Comparison of ENCODE assay signal across 8 mouse cellular contexts in genomic region chr7:134378273-134378672, GRCm38 (mm10). TPM values are rescaled to one million over a fixed set of nuclear protein-coding genes. Genes with fewer than 3 reads are reported as not detected.
DNase-seq lines count a peak whose midpoint lies in the region; ATAC-seq and TF ChIP-seq lines count a peak whose summit lies in the region.

No protein-coding gene starts in this region.

- H3K4me3 ChIP-seq in neural tube, embryonic 15.5 days (replicated peaks), result no peak overlapping the region
- no peak overlapping the region for H3K4me3 ChIP-seq in bone marrow, adult 2 months (replicated peaks; ENCODE audit: control insufficient read depth, low read depth, low read length)
- no peak overlapping the region for H3K4me3 ChIP-seq in embryonic facial prominence, embryonic 14.5 days (ENCODE audit: low read depth, low read length)
- H3K4me3 ChIP-seq in kidney, embryonic 15.5 days (replicated peaks), result no peak overlapping the region
- H3K4me3 ChIP-seq in limb, embryonic 10.5 days, result no peak overlapping the region

- ATAC-seq in neural tube, embryonic 15.5 days (ENCODE audit: low FRiP score), result no peak
- ATAC-seq in embryonic facial prominence, embryonic 14.5 days (ENCODE audit: low read depth), result no peak
- peak; percentile 43; the same call in 1 of the 2 replicates for ATAC-seq in kidney, embryonic 15.5 days (replicated peaks; ENCODE audit: low FRiP score)

- no peaks in the 10 kb centered on the region for H3K27me3 ChIP-seq in neural tube, embryonic 15.5 days (replicated peaks)
- no peaks in the 10 kb centered on the region for H3K27me3 ChIP-seq in embryonic facial prominence, embryonic 14.5 days (replicated peaks; ENCODE audit: control insufficient read depth, insufficient read depth, low read length)
- no peaks in the 10 kb centered on the region for H3K27me3 ChIP-seq in kidney, embryonic 15.5 days
- H3K27me3 ChIP-seq in limb, embryonic 10.5 days (ENCODE audit: low read depth, poor library complexity, severe bottlenecking), result no peaks in the 10 kb centered on the region

- H3K4me1 ChIP-seq in neural tube, embryonic 15.5 days, result peaks cover 14% of the 10 kb centered on the region; the same call in 1 of the 2 replicates
- H3K4me1 ChIP-seq in bone marrow, adult 2 months (ENCODE audit: control insufficient read depth, insufficient read depth, low read length), result no peaks in the 10 kb centered on the region
- H3K4me1 ChIP-seq in embryonic facial prominence, embryonic 14.5 days (ENCODE audit: control insufficient read depth, insufficient read depth, low read length), result peaks cover 15% of the 10 kb centered on the region
- 0 out of 2 replicates have a peak, but pooled peaks cover 2% of the 10 kb centered on the region for H3K4me1 ChIP-seq in kidney, embryonic 15.5 days
- peaks cover 14% of the 10 kb centered on the region for H3K4me1 ChIP-seq in limb, embryonic 10.5 days

- no peaks in the 10 kb centered on the region for H3K9me3 ChIP-seq in neural tube, embryonic 15.5 days (replicated peaks)
- H3K9me3 ChIP-seq in embryonic facial prominence, embryonic 14.5 days (ENCODE audit: control insufficient read depth, low read length), result no peaks in the 10 kb centered on the region
- no peaks in the 10 kb centered on the region for H3K9me3 ChIP-seq in kidney, embryonic 15.5 days (replicated peaks)
- no peaks in the 10 kb centered on the region for H3K9me3 ChIP-seq in limb, embryonic 10.5 days (replicated peaks)

- no peak overlapping the region for H3K9ac ChIP-seq in neural tube, embryonic 15.5 days (replicated peaks)
- no peak overlapping the region for H3K9ac ChIP-seq in embryonic facial prominence, embryonic 14.5 days (ENCODE audit: low read depth, low read length)
- no peak overlapping the region for H3K9ac ChIP-seq in kidney, embryonic 15.5 days

- no peak overlapping the region for H3K4me2 ChIP-seq in neural tube, embryonic 15.5 days
- H3K4me2 ChIP-seq in embryonic facial prominence, embryonic 14.5 days (ENCODE audit: low read depth, low read length), result no peak overlapping the region
- H3K4me2 ChIP-seq in kidney, embryonic 15.5 days, result no peak overlapping the region

- 45% methylated on average over 4 of the region's 4 CpGs for WGBS in neural tube, embryonic 15.5 days
- 67% methylated on average over 4 of the region's 4 CpGs for WGBS in bone marrow, adult 2 months
- WGBS in embryonic facial prominence, embryonic 14.5 days, result 45% methylated on average over 4 of the region's 4 CpGs
- WGBS in kidney, embryonic 15.5 days, result 56% methylated on average over 4 of the region's 4 CpGs
- WGBS in limb, embryonic 10.5 days, result 57% methylated on average over 4 of the region's 4 CpGs

- TF ChIP-seq CTCF in bone marrow, adult 2 months (IDR thresholded peaks at IDR 0.05; ENCODE audit: control insufficient read depth, insufficient read depth, low read length), result peak; percentile 33; the same call in 1 of the 2 replicates

- no peak overlapping the region for H3K27ac ChIP-seq in neural tube, embryonic 15.5 days (replicated peaks)
- no peak overlapping the region for H3K27ac ChIP-seq in bone marrow, adult 2 months (ENCODE audit: control insufficient read depth, insufficient read depth, low read depth, low read length, poor library complexity)
- H3K27ac ChIP-seq in embryonic facial prominence, embryonic 14.5 days (replicated peaks; ENCODE audit: low read depth, low read length), result no peak overlapping the region
- H3K27ac ChIP-seq in kidney, embryonic 15.5 days, result no peak overlapping the region
- no peak overlapping the region for H3K27ac ChIP-seq in limb, embryonic 10.5 days

- H3K36me3 ChIP-seq in neural tube, embryonic 15.5 days, result no peaks in the 10 kb centered on the region
- no peaks in the 10 kb centered on the region for H3K36me3 ChIP-seq in embryonic facial prominence, embryonic 14.5 days (ENCODE audit: control insufficient read depth, insufficient read depth, low read length)
- H3K36me3 ChIP-seq in kidney, embryonic 15.5 days, result no peaks in the 10 kb centered on the region
- no peaks in the 10 kb centered on the region for H3K36me3 ChIP-seq in limb, embryonic 10.5 days

- DNase-seq in neural tube, embryonic 10.5 days (ENCODE audit: extremely low spot score, low spot score), result peak; percentile 44
- DNase-seq in embryonic facial prominence, embryonic 14.5 days (ENCODE audit: low spot score), result peak; percentile 48
- peak; percentile 65 for DNase-seq in limb, embryonic 10.5 days (ENCODE audit: low spot score)
- peak; percentile 54 to 74 for DNase-seq in right cerebral cortex, postnatal 10 days (ENCODE audit: low spot score in 2 of 2)
- DNase-seq in T-cell, adult 2 months (ENCODE audit: low spot score), result no peak

- no peak for TF ChIP-seq POLR2A in bone marrow, adult 2 months (IDR thresholded peaks at IDR 0.05; ENCODE audit: borderline replicate concordance, control insufficient read depth, low read depth, low read length)

RNA-seq across cellular contexts. Expression of gene D7Ertd443e, which starts 7.2 kb away (rescaled TPM):
- 0.19 and 0.35 TPM in 2 replicates for polyA plus RNA-seq in neural tube, embryonic 15.5 days (2015; fragmentation: Nextera tagmentation; extraction: Ambion mirVana)
- polyA plus RNA-seq in bone marrow, adult 2 months (2011; ENCODE audit: insufficient read depth, insufficient read length, low replicate concordance, missing spikeins), result 0.32 TPM in 1 of 2 replicates, not detected in the other
- polyA plus RNA-seq in embryonic facial prominence, embryonic 14.5 days (2014; fragmentation: Nextera tagmentation; extraction: Ambion mirVana), result 0.72 and 0.73 TPM in 2 replicates
- polyA plus RNA-seq in kidney, embryonic 15.5 days (2015; fragmentation: Nextera tagmentation; extraction: Ambion mirVana), result 0.08 and 0.10 TPM in 2 replicates
- polyA plus RNA-seq in limb, embryonic 10.5 days (2016; fragmentation: Nextera tagmentation; extraction: Ambion mirVana), result not detected in 2 replicates
